Mouse (Mus musculus): Measurements from ENCODE around the gene Vsx1. TPM values are rescaled to one million over a fixed set of nuclear protein-coding genes. Genes with fewer than 3 reads are reported as not detected.

Vsx1 gene
- polyA plus RNA-seq, 1 experiment from 2014 or later = 0.05 TPM

- DNase-seq (ENCODE audit: extremely low spot score, low spot score) = no peak
- Histone ChIP-seq H3K27me3 (ENCODE audit: poor library complexity, severe bottlenecking) (no peaks in the 10 kb centered on the region; the same call in 1 of the 2 replicates), H3K27ac (no peak overlapping the region), H3K4me1 (peaks cover 3% of the 10 kb centered on the region), H3K4me3 (no peak overlapping the region), H3K9me3 (no peaks in the 10 kb centered on the region), H3K36me3 (replicated peaks) (no peaks in the 10 kb centered on the region)
- 12% methylated on average over 1 of the region's 1 CpGs for WGBS
These were observed 13.6 kb downstream of the Vsx1 start for GRCm38 (mm10) chr2:150675525-150675924.

- WGBS = 10% methylated on average over 2 of the region's 2 CpGs
- no peaks in the 10 kb centered on the region for H3K9me3 ChIP-seq
- peaks cover 3% of the 10 kb centered on the region for H3K4me1 ChIP-seq
- H3K27me3 ChIP-seq (ENCODE audit: poor library complexity, severe bottlenecking) = peaks cover 5% of the 10 kb centered on the region
- DNase-seq (ENCODE audit: extremely low spot score, low spot score) = peak; percentile 73
- no peaks in the 10 kb centered on the region for H3K36me3 ChIP-seq (replicated peaks)
- H3K27ac ChIP-seq = no peak overlapping the region
- H3K4me3 ChIP-seq = no peak overlapping the region
These were observed 14.3 kb downstream of the Vsx1 start for GRCm38 (mm10) chr2:150674900-150675299.

- H3K27ac ChIP-seq = no peak overlapping the region
These were observed 15.2 kb downstream of the Vsx1 start for GRCm38 (mm10) chr2:150673929-150674328.

GRCm38 (mm10) chr2:150671609-150672290, 17.4 kb downstream of the Vsx1 start:
- H3K4me3 ChIP-seq = no peak overlapping the region
- H3K27me3 ChIP-seq (ENCODE audit: poor library complexity, severe bottlenecking) = peaks cover 34% of the 10 kb centered on the region
- DNase-seq (ENCODE audit: extremely low spot score, low spot score) = no peak
- no peaks in the 10 kb centered on the region for H3K36me3 ChIP-seq (replicated peaks)
- no peak overlapping the region for H3K27ac ChIP-seq
- 85% methylated on average over 8 of the region's 8 CpGs for WGBS
- H3K9me3 ChIP-seq = no peaks in the 10 kb centered on the region
- H3K4me1 ChIP-seq = peaks cover 23% of the 10 kb centered on the region

More at GRCm38 (mm10) chr2:150673929-150674328, 15.2 kb downstream of the Vsx1 start:
- Histone ChIP-seq H3K4me1 (peaks cover 3% of the 10 kb centered on the region), H3K27me3 (ENCODE audit: poor library complexity, severe bottlenecking) (peaks cover 15% of the 10 kb centered on the region), H3K9me3 (no peaks in the 10 kb centered on the region), H3K36me3 (replicated peaks) (no peaks in the 10 kb centered on the region), H3K4me3 (no peak overlapping the region)
- no peak for DNase-seq (ENCODE audit: extremely low spot score, low spot score)
- 94% methylated on average over 11 of the region's 11 CpGs for WGBS

GRCm38 (mm10) chr2:150670926-150671325, 18.2 kb downstream of the Vsx1 start:
- peaks cover 39% of the 10 kb centered on the region for H3K27me3 ChIP-seq (ENCODE audit: poor library complexity, severe bottlenecking)
- no peak overlapping the region for H3K4me3 ChIP-seq
- WGBS = 71% methylated on average over 1 of the region's 1 CpGs
- H3K27ac ChIP-seq = no peak overlapping the region
- DNase-seq (ENCODE audit: extremely low spot score, low spot score) = no peak
- H3K9me3 ChIP-seq = no peaks in the 10 kb centered on the region
- H3K36me3 ChIP-seq (replicated peaks) = no peaks in the 10 kb centered on the region
- peaks cover 27% of the 10 kb centered on the region for H3K4me1 ChIP-seq

GRCm38 (mm10) chr2:150669454-150670045, 19.6 kb downstream of the Vsx1 start:
- H3K4me3 ChIP-seq = no peak overlapping the region
- no peaks in the 10 kb centered on the region for H3K36me3 ChIP-seq (replicated peaks)
- peaks cover 34% of the 10 kb centered on the region for H3K4me1 ChIP-seq
- H3K9me3 ChIP-seq = no peaks in the 10 kb centered on the region
- 82% methylated on average over 2 of the region's 2 CpGs for WGBS
- H3K27ac ChIP-seq = no peak overlapping the region
- H3K27me3 ChIP-seq (ENCODE audit: poor library complexity, severe bottlenecking) = peaks cover 49% of the 10 kb centered on the region
- no peak for DNase-seq (ENCODE audit: extremely low spot score, low spot score)

- Histone ChIP-seq H3K27me3 (ENCODE audit: poor library complexity, severe bottlenecking) (peaks cover 49% of the 10 kb centered on the region), H3K4me3 (no peak overlapping the region), H3K9me3 (no peaks in the 10 kb centered on the region), H3K4me1 (peaks cover 33% of the 10 kb centered on the region), H3K27ac (no peak overlapping the region), H3K36me3 (replicated peaks) (no peaks in the 10 kb centered on the region)
- WGBS = 87% methylated on average over 5 of the region's 5 CpGs
- no peak for DNase-seq (ENCODE audit: extremely low spot score, low spot score)
These were observed 20.2 kb downstream of the Vsx1 start for GRCm38 (mm10) chr2:150668956-150669355.

- peak within 1 kb of the TSS; percentile 75 for H3K4me3 ChIP-seq
- peaks cover 49% of the 10 kb centered on the region for H3K27me3 ChIP-seq (ENCODE audit: poor library complexity, severe bottlenecking)
- DNase-seq (ENCODE audit: extremely low spot score, low spot score) = peak; percentile 68
- H3K36me3 ChIP-seq (replicated peaks) = no peaks in the 10 kb centered on the region
- no peaks in the 10 kb centered on the region for H3K9me3 ChIP-seq
- H3K27ac ChIP-seq = peak within 1 kb of the TSS; percentile 86
- H3K4me1 ChIP-seq = peaks cover 33% of the 10 kb centered on the region
- WGBS = 3% methylated on average over 60 of the region's 61 CpGs
These were observed 21.1 kb downstream of the Vsx1 start, which contains the start of gene Acss1 for GRCm38 (mm10) chr2:150667820-150668766. TSS of gene Acss1 (minus strand) at chr2:150668500.

- Histone ChIP-seq H3K9me3 (no peaks in the 10 kb centered on the region), H3K27me3 (ENCODE audit: poor library complexity, severe bottlenecking) (peaks cover 49% of the 10 kb centered on the region), H3K4me3 (peak overlapping the region; percentile 75), H3K27ac (peak overlapping the region; percentile 86), H3K4me1 (peaks cover 33% of the 10 kb centered on the region), H3K36me3 (replicated peaks) (no peaks in the 10 kb centered on the region)
- DNase-seq (ENCODE audit: extremely low spot score, low spot score) = no peak
- WGBS = 2% methylated on average over 17 of the region's 17 CpGs
These were observed 21.9 kb downstream of the Vsx1 start for GRCm38 (mm10) chr2:150667065-150667819.

GRCm38 (mm10) chr2:150666723-150667064, 22.5 kb downstream of the Vsx1 start:
- Histone ChIP-seq H3K27ac (peak overlapping the region; percentile 86; the same call in 1 of the 2 replicates), H3K9me3 (no peaks in the 10 kb centered on the region), H3K36me3 (replicated peaks) (no peaks in the 10 kb centered on the region), H3K27me3 (ENCODE audit: poor library complexity, severe bottlenecking) (peaks cover 49% of the 10 kb centered on the region), H3K4me3 (peak overlapping the region; percentile 75), H3K4me1 (peaks cover 33% of the 10 kb centered on the region)
- 49% methylated on average over 7 of the region's 7 CpGs for WGBS
- DNase-seq (ENCODE audit: extremely low spot score, low spot score) = no peak

- no peak overlapping the region for H3K4me3 ChIP-seq
- 0 out of 2 replicates have a peak overlapping the region, but pooled peaks have one; percentile 20 for H3K27ac ChIP-seq
- peaks cover 33% of the 10 kb centered on the region for H3K4me1 ChIP-seq
- no peaks in the 10 kb centered on the region for H3K9me3 ChIP-seq
- WGBS = 67% methylated on average over 10 of the region's 10 CpGs
- DNase-seq (ENCODE audit: extremely low spot score, low spot score) = no peak
- no peaks in the 10 kb centered on the region for H3K36me3 ChIP-seq (replicated peaks)
- peaks cover 49% of the 10 kb centered on the region for H3K27me3 ChIP-seq (ENCODE audit: poor library complexity, severe bottlenecking)
These were observed 23.4 kb downstream of the Vsx1 start for GRCm38 (mm10) chr2:150665534-150666451.
